Mouse (Mus musculus) stomach, embryonic 15.5 days (tissue): ENCODE data around the gene Man2a1. TPM values are rescaled to one million over a fixed set of nuclear protein-coding genes. Genes with fewer than 3 reads are reported as not detected.

Source experiments
- ATAC-seq: fragments of 200-750 bp; cut with Nextera tagmentation; 2 replicates; pipeline ENCODE4 v1.8.0; 2017; ENCODE audit warnings: low read depth, moderate number of reproducible peaks, moderate TSS enrichment; ENCODE audit not compliant: insufficient read depth, low FRiP score
- H3K27ac ChIP-seq: fragments of 300-500 bp; sonication (generic); 2 replicates; pipeline ENCODE4 v1.5.1; 2015; ENCODE audit warnings: mild to moderate bottlenecking, inconsistent platforms
- H3K27me3 ChIP-seq: fragments of 300-500 bp; sonication (generic); replicated peaks from 2 replicates; pipeline ENCODE4 v1.6.1; 2015; ENCODE audit warnings: inconsistent platforms
- H3K36me3 ChIP-seq: fragments of 300-500 bp; sonication (generic); 2 replicates; pipeline ENCODE4 v1.6.1; 2015; ENCODE audit warnings: inconsistent platforms
- H3K4me1 ChIP-seq: fragments of 300-500 bp; sonication (generic); 2 replicates; pipeline ENCODE4 v1.6.1; 2015; ENCODE audit warnings: inconsistent platforms
- H3K4me2 ChIP-seq: fragments of 300-500 bp; sonication (generic); 2 replicates; pipeline ENCODE4 v1.6.1; 2015; ENCODE audit warnings: mild to moderate bottlenecking, inconsistent platforms
- H3K4me3 ChIP-seq: fragments of 300-500 bp; sonication (generic); replicated peaks from 2 replicates; pipeline ENCODE4 v1.5.1; 2015; ENCODE audit warnings: inconsistent platforms
- H3K9ac ChIP-seq: fragments of 300-500 bp; sonication (generic); 2 replicates; pipeline ENCODE4 v1.6.1; 2015; ENCODE audit warnings: inconsistent platforms
- H3K9me3 ChIP-seq: fragments of 300-500 bp; sonication (generic); 2 replicates; pipeline ENCODE4 v1.6.1; 2016; ENCODE audit warnings: inconsistent platforms
- WGBS: fragments of 180-500 bp; shearing (Covaris S2); methylation state at CpG from one replicate; pipeline ENCODE4 v1.1.7; 2015; 5-methylcytosine and 5-hydroxymethylcytosine counted together
- polyA plus RNA-seq: library from polyadenylated mRNA; unstranded; fragments of >200 nt; fragmentation: Nextera tagmentation; extraction: Ambion mirVana; gene quantifications from 2 replicates; pipeline ENCODE4 v1.2.1, GENCODE M21; 2015

Man2a1 gene
- polyA plus RNA-seq, 1 experiment from 2014 or later, result 14.3 TPM

GRCm38 (mm10) chr17:64581133-64581532, 19.4 kb upstream of the Man2a1 start:
- H3K4me1 ChIP-seq, result 0 out of 2 replicates have a peak, but pooled peaks cover 3% of the 10 kb centered on the region
- no peak overlapping the region for H3K4me3 ChIP-seq
- no peaks in the 10 kb centered on the region for H3K9me3 ChIP-seq
- H3K9ac ChIP-seq, result no peak overlapping the region
- H3K27ac ChIP-seq, result no peak overlapping the region
- WGBS, result 89% methylated on average over 6 of the region's 6 CpGs
- H3K4me2 ChIP-seq, result no peak overlapping the region
- ATAC-seq, result no peak
- H3K36me3 ChIP-seq, result no peaks in the 10 kb centered on the region
- H3K27me3 ChIP-seq, result no peaks in the 10 kb centered on the region

GRCm38 (mm10) chr17:64581962-64582361, 18.6 kb upstream of the Man2a1 start:
- Histone ChIP-seq H3K9ac (no peak overlapping the region), H3K27me3 (no peaks in the 10 kb centered on the region), H3K4me2 (no peak overlapping the region), H3K27ac (no peak overlapping the region), H3K4me3 (no peak overlapping the region), H3K4me1 (0 out of 2 replicates have a peak, but pooled peaks cover 3% of the 10 kb centered on the region), H3K36me3 (no peaks in the 10 kb centered on the region), H3K9me3 (no peaks in the 10 kb centered on the region)
- WGBS, result 79% methylated on average over 3 of the region's 3 CpGs
- ATAC-seq, result no peak

- WGBS, result 53% methylated on average over 4 of the region's 4 CpGs
- H3K9me3 ChIP-seq, result no peaks in the 10 kb centered on the region
- H3K4me2 ChIP-seq, result no peak overlapping the region
- no peaks in the 10 kb centered on the region for H3K4me1 ChIP-seq
- no peaks in the 10 kb centered on the region for H3K36me3 ChIP-seq
- no peaks in the 10 kb centered on the region for H3K27me3 ChIP-seq
- no peak overlapping the region for H3K9ac ChIP-seq
- no peak overlapping the region for H3K27ac ChIP-seq
- no peak overlapping the region for H3K4me3 ChIP-seq
- ATAC-seq, result no peak
Observed at GRCm38 (mm10) chr17:64590483-64590882, 10.1 kb upstream of the Man2a1 start.

GRCm38 (mm10) chr17:64591366-64591765, 9.2 kb upstream of the Man2a1 start:
- no peak overlapping the region for H3K9ac ChIP-seq
- no peaks in the 10 kb centered on the region for H3K27me3 ChIP-seq
- H3K4me1 ChIP-seq, result no peaks in the 10 kb centered on the region
- no peaks in the 10 kb centered on the region for H3K36me3 ChIP-seq
- H3K27ac ChIP-seq, result no peak overlapping the region
- no peaks in the 10 kb centered on the region for H3K9me3 ChIP-seq
- 63% methylated on average over 10 of the region's 10 CpGs for WGBS
- ATAC-seq, result no peak
- no peak overlapping the region for H3K4me2 ChIP-seq
- no peak overlapping the region for H3K4me3 ChIP-seq

GRCm38 (mm10) chr17:64592355-64592754, 8.2 kb upstream of the Man2a1 start:
- H3K4me1 ChIP-seq, result no peaks in the 10 kb centered on the region

GRCm38 (mm10) chr17:64592788-64593187, 7.7 kb upstream of the Man2a1 start:
- WGBS, result 90% methylated on average over 3 of the region's 3 CpGs
- Histone ChIP-seq H3K4me2 (no peak overlapping the region), H3K4me3 (no peak overlapping the region), H3K27ac (no peak overlapping the region), H3K4me1 (no peaks in the 10 kb centered on the region), H3K36me3 (no peaks in the 10 kb centered on the region), H3K9me3 (no peaks in the 10 kb centered on the region), H3K27me3 (no peaks in the 10 kb centered on the region), H3K9ac (no peak overlapping the region)
- ATAC-seq, result no peak

More at GRCm38 (mm10) chr17:64592355-64592754, 8.2 kb upstream of the Man2a1 start:
- no peak overlapping the region for H3K4me3 ChIP-seq
- no peaks in the 10 kb centered on the region for H3K27me3 ChIP-seq
- no peaks in the 10 kb centered on the region for H3K36me3 ChIP-seq
- 73% methylated on average over 2 of the region's 2 CpGs for WGBS
- H3K27ac ChIP-seq, result no peak overlapping the region
- H3K9ac ChIP-seq, result no peak overlapping the region
- H3K9me3 ChIP-seq, result no peaks in the 10 kb centered on the region
- no peak for ATAC-seq
- H3K4me2 ChIP-seq, result no peak overlapping the region

GRCm38 (mm10) chr17:64597770-64598169, 2.8 kb upstream of the Man2a1 start:
- Histone ChIP-seq H3K9ac (no peak overlapping the region), H3K36me3 (no peaks in the 10 kb centered on the region), H3K4me3 (no peak overlapping the region), H3K27ac (no peak overlapping the region), H3K9me3 (no peaks in the 10 kb centered on the region), H3K4me2 (no peak overlapping the region), H3K27me3 (no peaks in the 10 kb centered on the region), H3K4me1 (0 out of 2 replicates have a peak, but pooled peaks cover 3% of the 10 kb centered on the region)
- WGBS, result 85% methylated on average over 9 of the region's 9 CpGs
- no peak for ATAC-seq

DNA sequence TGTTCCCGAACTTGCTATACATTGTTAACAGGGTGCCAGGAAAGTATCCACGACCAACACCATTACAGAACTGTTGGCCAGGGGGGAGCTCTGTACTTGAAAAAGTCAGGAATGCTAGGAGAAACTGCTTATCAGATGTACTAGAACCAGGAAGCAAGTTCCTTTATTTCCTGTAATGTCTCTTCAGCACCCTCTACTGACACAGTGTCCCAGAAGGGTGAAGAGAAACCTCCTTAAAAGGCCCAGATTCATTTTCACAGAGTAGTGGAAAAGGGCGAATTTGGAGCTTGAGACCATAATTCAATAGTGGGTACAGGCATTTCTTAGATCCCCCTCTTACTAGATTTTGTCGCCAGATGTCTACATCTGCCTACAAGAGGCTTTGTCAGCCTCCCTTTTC, 620 bp upstream of the Man2a1 start:
- Histone ChIP-seq H3K9me3 (no peaks in the 10 kb centered on the region), H3K27ac (peak overlapping the region; percentile 96), H3K9ac (0 out of 2 replicates have a peak overlapping the region, but pooled peaks have one; percentile 32), H3K4me3 (peak overlapping the region; percentile 97), H3K27me3 (no peaks in the 10 kb centered on the region), H3K36me3 (no peaks in the 10 kb centered on the region), H3K4me2 (peak overlapping the region; percentile 90), H3K4me1 (peaks cover 16% of the 10 kb centered on the region; the same call in 1 of the 2 replicates)
- WGBS, result 20% methylated on average over 4 of the region's 4 CpGs
- ATAC-seq, result no peak

- under 1% methylated on average over 73 of the region's 73 CpGs for WGBS
- no peaks in the 10 kb centered on the region for H3K27me3 ChIP-seq
- peak overlapping the region; percentile 96 for H3K27ac ChIP-seq
- H3K36me3 ChIP-seq, result no peaks in the 10 kb centered on the region
- H3K4me2 ChIP-seq, result peak overlapping the region; percentile 90
- peak overlapping the region; percentile 95 for H3K9ac ChIP-seq
- no peak; the same call in 1 of the 2 replicates for ATAC-seq
- peaks cover 16% of the 10 kb centered on the region; the same call in 1 of the 2 replicates for H3K4me1 ChIP-seq
- H3K4me3 ChIP-seq, result peak overlapping the region; percentile 97
- no peaks in the 10 kb centered on the region for H3K9me3 ChIP-seq
Observed at GRCm38 (mm10) chr17:64601091-64601750, 685 bp downstream of the Man2a1 start.

- H3K27me3 ChIP-seq, result no peaks in the 10 kb centered on the region
Observed at GRCm38 (mm10) chr17:64601751-64602578, 1.4 kb downstream of the Man2a1 start.

GRCm38 (mm10) chr17:64603134-64603533, 2.6 kb downstream of the Man2a1 start:
- no peak overlapping the region for H3K27ac ChIP-seq
- peak overlapping the region; percentile 97 for H3K4me3 ChIP-seq
- no peaks in the 10 kb centered on the region for H3K9me3 ChIP-seq
- ATAC-seq, result no peak
- H3K4me2 ChIP-seq, result peak overlapping the region; percentile 90
- no peaks in the 10 kb centered on the region for H3K27me3 ChIP-seq
- no peak overlapping the region; the same call in 1 of the 2 replicates for H3K9ac ChIP-seq
- H3K4me1 ChIP-seq, result peaks cover 16% of the 10 kb centered on the region; the same call in 1 of the 2 replicates
- 45% methylated on average over 9 of the region's 9 CpGs for WGBS
- no peaks in the 10 kb centered on the region for H3K36me3 ChIP-seq

More at GRCm38 (mm10) chr17:64601751-64602578, 1.4 kb downstream of the Man2a1 start:
- H3K36me3 ChIP-seq, result no peaks in the 10 kb centered on the region
- peak overlapping the region; percentile 96 for H3K27ac ChIP-seq
- ATAC-seq, result peak; percentile 40; the same call in 1 of the 2 replicates
- peak overlapping the region; percentile 97 for H3K4me3 ChIP-seq
- peaks cover 16% of the 10 kb centered on the region; the same call in 1 of the 2 replicates for H3K4me1 ChIP-seq
- no peaks in the 10 kb centered on the region for H3K9me3 ChIP-seq
- H3K4me2 ChIP-seq, result peak overlapping the region; percentile 90
- 1% methylated on average over 44 of the region's 44 CpGs for WGBS
- peak overlapping the region; percentile 95 for H3K9ac ChIP-seq

GRCm38 (mm10) chr17:64603534-64603933, 3.0 kb downstream of the Man2a1 start:
- H3K36me3 ChIP-seq, result no peaks in the 10 kb centered on the region
- H3K4me2 ChIP-seq, result peak overlapping the region; percentile 90
- no peaks in the 10 kb centered on the region for H3K27me3 ChIP-seq
- H3K9me3 ChIP-seq, result no peaks in the 10 kb centered on the region
- peak overlapping the region; percentile 97 for H3K4me3 ChIP-seq
- peaks cover 16% of the 10 kb centered on the region; the same call in 1 of the 2 replicates for H3K4me1 ChIP-seq
- no peak for ATAC-seq
- H3K9ac ChIP-seq, result no peak overlapping the region
- H3K27ac ChIP-seq, result no peak overlapping the region
- 76% methylated on average over 5 of the region's 5 CpGs for WGBS
